Mouse (Mus musculus): ENCODE measurements around the gene Selenom. TPM values are rescaled to one million over a fixed set of nuclear protein-coding genes. Genes with fewer than 3 reads are reported as not detected.

The Selenom gene
- polyA plus RNA-seq, 1 experiment from 2014 or later, result 52.0 TPM

GRCm38 (mm10) chr11:3519051-3519726 is 4.7 kb downstream of the Selenom start:
- 91% methylated on average over 4 of the region's 4 CpGs for WGBS
- Histone ChIP-seq H3K4me1 (replicated peaks; ENCODE audit: control insufficient read depth, insufficient read depth, low read length) (peaks cover 18% of the 10 kb centered on the region), H3K9ac (replicated peaks; ENCODE audit: low read depth, low read length) (no peak overlapping the region), H3K27me3 (replicated peaks; ENCODE audit: control insufficient read depth, insufficient read depth, low read length) (peaks cover 10% of the 10 kb centered on the region; the same call in 1 of the 2 replicates), H3K9me3 (ENCODE audit: control insufficient read depth, low read length) (no peaks in the 10 kb centered on the region), H3K36me3 (ENCODE audit: control insufficient read depth, insufficient read depth) (no peaks in the 10 kb centered on the region), H3K4me2 (ENCODE audit: low read length) (no peak overlapping the region), H3K27ac (ENCODE audit: low read length) (no peak overlapping the region), H3K4me3 (replicated peaks; ENCODE audit: low read length) (no peak overlapping the region)
- ATAC-seq, result no peak

GRCm38 (mm10) chr11:3519756-3520398 is 5.4 kb downstream of the Selenom start:
- 85% methylated on average over 11 of the region's 11 CpGs for WGBS
- Histone ChIP-seq H3K4me3 (replicated peaks; ENCODE audit: low read length) (no peak overlapping the region), H3K9me3 (ENCODE audit: control insufficient read depth, low read length) (no peaks in the 10 kb centered on the region), H3K27ac (ENCODE audit: low read length) (no peak overlapping the region), H3K9ac (replicated peaks; ENCODE audit: low read depth, low read length) (no peak overlapping the region), H3K27me3 (replicated peaks; ENCODE audit: control insufficient read depth, insufficient read depth, low read length) (peaks cover 10% of the 10 kb centered on the region; the same call in 1 of the 2 replicates), H3K36me3 (ENCODE audit: control insufficient read depth, insufficient read depth) (no peaks in the 10 kb centered on the region), H3K4me1 (replicated peaks; ENCODE audit: control insufficient read depth, insufficient read depth, low read length) (peaks cover 16% of the 10 kb centered on the region), H3K4me2 (ENCODE audit: low read length) (no peak overlapping the region)
- no peak for ATAC-seq

GRCm38 (mm10) chr11:3520919-3521318 is 6.4 kb downstream of the Selenom start:
- Histone ChIP-seq H3K4me1 (replicated peaks; ENCODE audit: control insufficient read depth, insufficient read depth, low read length) (peaks cover 9% of the 10 kb centered on the region; the same call in 1 of the 2 replicates), H3K9ac (replicated peaks; ENCODE audit: low read depth, low read length) (no peak overlapping the region), H3K4me2 (ENCODE audit: low read length) (no peak overlapping the region), H3K36me3 (ENCODE audit: control insufficient read depth, insufficient read depth) (no peaks in the 10 kb centered on the region), H3K27me3 (replicated peaks; ENCODE audit: control insufficient read depth, insufficient read depth, low read length) (peaks cover 4% of the 10 kb centered on the region; the same call in 1 of the 2 replicates), H3K4me3 (replicated peaks; ENCODE audit: low read length) (no peak overlapping the region), H3K27ac (ENCODE audit: low read length) (no peak overlapping the region), H3K9me3 (ENCODE audit: control insufficient read depth, low read length) (no peaks in the 10 kb centered on the region)
- no peak for ATAC-seq
- 79% methylated on average over 14 of the region's 14 CpGs for WGBS

GRCm38 (mm10) chr11:3521339-3522224 is 7.1 kb downstream of the Selenom start:
- H3K27me3 ChIP-seq (replicated peaks; ENCODE audit: control insufficient read depth, insufficient read depth, low read length), result 0 out of 2 replicates have a peak, but pooled peaks cover 4% of the 10 kb centered on the region
- H3K9me3 ChIP-seq (ENCODE audit: control insufficient read depth, low read length), result no peaks in the 10 kb centered on the region
- H3K27ac ChIP-seq (ENCODE audit: low read length), result no peak overlapping the region
- H3K9ac ChIP-seq (replicated peaks; ENCODE audit: low read depth, low read length), result no peak overlapping the region
- ATAC-seq, result no peak
- 89% methylated on average over 23 of the region's 23 CpGs for WGBS
- no peak overlapping the region for H3K4me2 ChIP-seq (ENCODE audit: low read length)
- H3K4me1 ChIP-seq (replicated peaks; ENCODE audit: control insufficient read depth, insufficient read depth, low read length), result peaks cover 9% of the 10 kb centered on the region; the same call in 1 of the 2 replicates
- H3K4me3 ChIP-seq (replicated peaks; ENCODE audit: low read length), result no peak overlapping the region
- no peaks in the 10 kb centered on the region for H3K36me3 ChIP-seq (ENCODE audit: control insufficient read depth, insufficient read depth)

- no peak overlapping the region for H3K27ac ChIP-seq (ENCODE audit: low read length)
- H3K27me3 ChIP-seq (replicated peaks; ENCODE audit: control insufficient read depth, insufficient read depth, low read length), result 0 out of 2 replicates have a peak, but pooled peaks cover under 1% of the 10 kb centered on the region
- H3K4me3 ChIP-seq (replicated peaks; ENCODE audit: low read length), result no peak overlapping the region
- H3K36me3 ChIP-seq (ENCODE audit: control insufficient read depth, insufficient read depth), result no peaks in the 10 kb centered on the region
- no peaks in the 10 kb centered on the region for H3K9me3 ChIP-seq (ENCODE audit: control insufficient read depth, low read length)
- ATAC-seq, result no peak
- no peak overlapping the region for H3K4me2 ChIP-seq (ENCODE audit: low read length)
- no peak overlapping the region for H3K9ac ChIP-seq (replicated peaks; ENCODE audit: low read depth, low read length)
- peaks cover 3% of the 10 kb centered on the region; the same call in 1 of the 2 replicates for H3K4me1 ChIP-seq (replicated peaks; ENCODE audit: control insufficient read depth, insufficient read depth, low read length)
- 93% methylated on average over 17 of the region's 17 CpGs for WGBS
Measured at GRCm38 (mm10) chr11:3522285-3523000, 8.0 kb downstream of the Selenom start.

- Histone ChIP-seq H3K27me3 (replicated peaks; ENCODE audit: control insufficient read depth, insufficient read depth, low read length) (no peaks in the 10 kb centered on the region), H3K4me1 (replicated peaks; ENCODE audit: control insufficient read depth, insufficient read depth, low read length) (no peaks in the 10 kb centered on the region), H3K4me3 (replicated peaks; ENCODE audit: low read length) (no peak overlapping the region), H3K36me3 (ENCODE audit: control insufficient read depth, insufficient read depth) (no peaks in the 10 kb centered on the region), H3K27ac (ENCODE audit: low read length) (no peak overlapping the region), H3K9me3 (ENCODE audit: control insufficient read depth, low read length) (no peaks in the 10 kb centered on the region), H3K9ac (replicated peaks; ENCODE audit: low read depth, low read length) (no peak overlapping the region), H3K4me2 (ENCODE audit: low read length) (no peak overlapping the region)
- ATAC-seq, result no peak
- WGBS, result 83% methylated on average over 7 of the region's 7 CpGs
Measured at GRCm38 (mm10) chr11:3523840-3524582, 9.5 kb downstream of the Selenom start.

GRCm38 (mm10) chr11:3525560-3525959 is 11.1 kb downstream of the Selenom start:
- H3K4me2 ChIP-seq (ENCODE audit: low read length), result no peak overlapping the region
- no peaks in the 10 kb centered on the region for H3K9me3 ChIP-seq (ENCODE audit: control insufficient read depth, low read length)
- no peaks in the 10 kb centered on the region; the same call in 1 of the 2 replicates for H3K36me3 ChIP-seq (ENCODE audit: control insufficient read depth, insufficient read depth)
- no peaks in the 10 kb centered on the region for H3K27me3 ChIP-seq (replicated peaks; ENCODE audit: control insufficient read depth, insufficient read depth, low read length)
- H3K4me3 ChIP-seq (replicated peaks; ENCODE audit: low read length), result no peak overlapping the region
- no peak overlapping the region for H3K27ac ChIP-seq (ENCODE audit: low read length)
- no peaks in the 10 kb centered on the region for H3K4me1 ChIP-seq (replicated peaks; ENCODE audit: control insufficient read depth, insufficient read depth, low read length)
- H3K9ac ChIP-seq (replicated peaks; ENCODE audit: low read depth, low read length), result no peak overlapping the region
- no peak for ATAC-seq
- WGBS, result 85% methylated on average over 4 of the region's 4 CpGs

- Histone ChIP-seq H3K27me3 (replicated peaks; ENCODE audit: control insufficient read depth, insufficient read depth, low read length) (no peaks in the 10 kb centered on the region), H3K9ac (replicated peaks; ENCODE audit: low read depth, low read length) (no peak overlapping the region), H3K4me1 (replicated peaks; ENCODE audit: control insufficient read depth, insufficient read depth, low read length) (no peaks in the 10 kb centered on the region), H3K36me3 (ENCODE audit: control insufficient read depth, insufficient read depth) (no peaks in the 10 kb centered on the region; the same call in 1 of the 2 replicates), H3K27ac (ENCODE audit: low read length) (no peak overlapping the region), H3K9me3 (ENCODE audit: control insufficient read depth, low read length) (no peaks in the 10 kb centered on the region), H3K4me2 (ENCODE audit: low read length) (no peak overlapping the region), H3K4me3 (replicated peaks; ENCODE audit: low read length) (no peak overlapping the region)
- no peak for ATAC-seq
- whole genome bisulfite sequencing, result 72% methylated on average over 9 of the region's 9 CpGs
Measured at GRCm38 (mm10) chr11:3526207-3526606, 11.7 kb downstream of the Selenom start.

Measured in forebrain, embryonic 16.5 days (tissue).